Mouse (Mus musculus) lung, embryonic 14.5 days (tissue): ENCODE data around the gene Pold2. TPM values are rescaled to one million over a fixed set of nuclear protein-coding genes. Genes with fewer than 3 reads are reported as not detected.

ENCODE experiments used
- ATAC-seq: fragments of 200-750 bp; cut with Nextera tagmentation; 2 replicates; pipeline ENCODE4 v1.8.0; 2017; ENCODE audit warnings: mild to moderate bottlenecking, moderate TSS enrichment, moderate library complexity; ENCODE audit not compliant: insufficient read depth
- DNase-seq: peaks from one replicate; pipeline ENCODE4 v3.0.0-alpha.2; 2015
- H3K27ac ChIP-seq: fragments of 300-500 bp; sonication (generic); 2 replicates; pipeline ENCODE4 v1.5.1; 2014; ENCODE audit warnings: low read depth, mild to moderate bottlenecking, moderate library complexity
- H3K27me3 ChIP-seq: fragments of 300-500 bp; sonication (generic); 2 replicates; pipeline ENCODE4 v1.6.1; 2014; ENCODE audit warnings: low read length, control low read depth; ENCODE audit not compliant: insufficient read depth
- H3K36me3 ChIP-seq: fragments of 300-500 bp; sonication (generic); 2 replicates; pipeline ENCODE4 v1.6.1; 2014; ENCODE audit warnings: control low read depth; ENCODE audit not compliant: insufficient read depth
- H3K4me1 ChIP-seq: fragments of 300-500 bp; sonication (generic); 2 replicates; pipeline ENCODE4 v1.6.1; 2014; ENCODE audit warnings: antibody characterized with exemption, control low read depth; ENCODE audit not compliant: insufficient read depth
- H3K4me2 ChIP-seq: fragments of 300-500 bp; sonication (generic); 2 replicates; pipeline ENCODE4 v1.6.1; 2014; ENCODE audit warnings: mild to moderate bottlenecking
- H3K4me3 ChIP-seq: fragments of 300-500 bp; sonication (generic); 2 replicates; pipeline ENCODE4 v1.5.1; 2014; ENCODE audit warnings: low read depth, low read length
- H3K9ac ChIP-seq: fragments of 300-500 bp; sonication (generic); 2 replicates; pipeline ENCODE4 v1.6.1; 2014
- H3K9me3 ChIP-seq: fragments of 300-500 bp; sonication (generic); 2 replicates; pipeline ENCODE4 v1.6.1; 2016; ENCODE audit warnings: low read depth, low read length, control low read depth
- CTCF ChIP-seq: IDR thresholded peaks from 2 replicates; pipeline ENCODE4 v1.5.1; 2016; ENCODE audit warnings: antibody characterized with exemption, low read depth
- WGBS: fragments of 180-500 bp; shearing (Covaris S2); extraction: QIAGEN DNeasy Blood & Tissue Kit; methylation state at CpG from one replicate; pipeline ENCODE4 v1.1.7; 2014; 5-methylcytosine and 5-hydroxymethylcytosine counted together
- polyA plus RNA-seq: library from polyadenylated mRNA; unstranded; fragments of >200 nt; fragmentation: Nextera tagmentation; extraction: Ambion mirVana; gene quantifications from 2 replicates; pipeline ENCODE4 v1.2.1, GENCODE M21; 2014

Gene Pold2
- polyA plus RNA-seq, 1 experiment from 2014 or later: 156 TPM

- H3K36me3 ChIP-seq: no peaks in the 10 kb centered on the region
- WGBS: 73% methylated on average over 7 of the region's 7 CpGs
- H3K9ac ChIP-seq: no peak overlapping the region
- ATAC-seq: no peak
- TF ChIP-seq CTCF: no peak
- H3K4me3 ChIP-seq: no peak overlapping the region
- no peak overlapping the region for H3K4me2 ChIP-seq
- no peak overlapping the region for H3K27ac ChIP-seq
- H3K9me3 ChIP-seq: no peaks in the 10 kb centered on the region
- H3K4me1 ChIP-seq: no peaks in the 10 kb centered on the region
- no peaks in the 10 kb centered on the region for H3K27me3 ChIP-seq
- no peak for DNase-seq
These were observed 37.7 kb downstream of the Pold2 start for GRCm38 (mm10) chr11:5840346-5840745.

GRCm38 (mm10) chr11:5837251-5838246 is 40.5 kb downstream of the Pold2 start, which contains the start of gene Polm:
Gene Polm (minus strand): TSS chr11:5838016.
- peak; percentile 99 for DNase-seq
- H3K9me3 ChIP-seq: no peaks in the 10 kb centered on the region
- H3K4me1 ChIP-seq: no peaks in the 10 kb centered on the region
- peak; percentile 99 for ATAC-seq
- H3K4me2 ChIP-seq: peak within 1 kb of the TSS; percentile 94
- no peaks in the 10 kb centered on the region for H3K27me3 ChIP-seq
- H3K9ac ChIP-seq: peak within 1 kb of the TSS; percentile 79
- peak within 1 kb of the TSS; percentile 71 for H3K4me3 ChIP-seq
- peaks cover 8% of the 10 kb centered on the region; the same call in 1 of the 2 replicates for H3K36me3 ChIP-seq
- peak; percentile 82 for TF ChIP-seq CTCF
- WGBS: under 1% methylated on average over 63 of the region's 63 CpGs
- peak within 1 kb of the TSS; percentile 83 for H3K27ac ChIP-seq

GRCm38 (mm10) chr11:5836126-5836525 is 42.0 kb downstream of the Pold2 start:
- H3K4me2 ChIP-seq: no peak overlapping the region
- H3K27ac ChIP-seq: no peak overlapping the region
- TF ChIP-seq CTCF: peak; percentile 46
- 36% methylated on average over 1 of the region's 1 CpGs for WGBS
- no peaks in the 10 kb centered on the region for H3K27me3 ChIP-seq
- H3K9ac ChIP-seq: no peak overlapping the region
- peaks cover 17% of the 10 kb centered on the region; the same call in 1 of the 2 replicates for H3K36me3 ChIP-seq
- no peak overlapping the region for H3K4me3 ChIP-seq
- no peaks in the 10 kb centered on the region for H3K9me3 ChIP-seq
- DNase-seq: peak; percentile 25
- H3K4me1 ChIP-seq: no peaks in the 10 kb centered on the region
- no peak for ATAC-seq

- whole genome bisulfite sequencing: 85% methylated on average over 7 of the region's 7 CpGs
- no peak overlapping the region for H3K4me2 ChIP-seq
- H3K9ac ChIP-seq: no peak overlapping the region
- no peaks in the 10 kb centered on the region for H3K9me3 ChIP-seq
- H3K4me1 ChIP-seq: no peaks in the 10 kb centered on the region
- no peak for TF ChIP-seq CTCF
- ATAC-seq (no peak), DNase-seq (no peak)
- H3K36me3 ChIP-seq: peaks cover 19% of the 10 kb centered on the region; the same call in 1 of the 2 replicates
- H3K27ac ChIP-seq: no peak overlapping the region
- H3K27me3 ChIP-seq: no peaks in the 10 kb centered on the region
- no peak overlapping the region for H3K4me3 ChIP-seq
These were observed 43.0 kb downstream of the Pold2 start for GRCm38 (mm10) chr11:5835057-5835456.

GRCm38 (mm10) chr11:5834506-5834905 is 43.6 kb downstream of the Pold2 start:
- Histone ChIP-seq H3K36me3 (peaks cover 24% of the 10 kb centered on the region), H3K9ac (no peak overlapping the region), H3K27ac (no peak overlapping the region), H3K9me3 (no peaks in the 10 kb centered on the region), H3K4me3 (no peak overlapping the region), H3K4me2 (no peak overlapping the region), H3K27me3 (no peaks in the 10 kb centered on the region), H3K4me1 (no peaks in the 10 kb centered on the region)
- WGBS: 77% methylated on average over 9 of the region's 9 CpGs
- TF ChIP-seq CTCF: no peak
- no peak for ATAC-seq
- DNase-seq: no peak

GRCm38 (mm10) chr11:5829327-5829726 is 48.8 kb downstream of the Pold2 start:
- H3K36me3 ChIP-seq: peaks cover 37% of the 10 kb centered on the region
- no peaks in the 10 kb centered on the region for H3K9me3 ChIP-seq
- H3K27me3 ChIP-seq: no peaks in the 10 kb centered on the region
- H3K9ac ChIP-seq: no peak overlapping the region
- DNase-seq: no peak
- H3K27ac ChIP-seq: no peak overlapping the region
- H3K4me2 ChIP-seq: no peak overlapping the region
- H3K4me3 ChIP-seq: no peak overlapping the region
- no peak for ATAC-seq
- H3K4me1 ChIP-seq: no peaks in the 10 kb centered on the region
- no peak for TF ChIP-seq CTCF
- 88% methylated on average over 12 of the region's 12 CpGs for WGBS

- H3K36me3 ChIP-seq: peaks cover 31% of the 10 kb centered on the region
- H3K27me3 ChIP-seq: no peaks in the 10 kb centered on the region
- TF ChIP-seq CTCF: no peak
- WGBS: 77% methylated on average over 11 of the region's 11 CpGs
- H3K4me1 ChIP-seq: no peaks in the 10 kb centered on the region
- H3K4me2 ChIP-seq: no peak overlapping the region
- no peaks in the 10 kb centered on the region for H3K9me3 ChIP-seq
- ATAC-seq (no peak), DNase-seq (no peak)
- H3K27ac ChIP-seq: no peak overlapping the region
- no peak overlapping the region for H3K4me3 ChIP-seq
- H3K9ac ChIP-seq: no peak overlapping the region; the same call in 1 of the 2 replicates
These were observed 49.4 kb downstream of the Pold2 start for GRCm38 (mm10) chr11:5828509-5829191.
